In the genomic region with DNA sequence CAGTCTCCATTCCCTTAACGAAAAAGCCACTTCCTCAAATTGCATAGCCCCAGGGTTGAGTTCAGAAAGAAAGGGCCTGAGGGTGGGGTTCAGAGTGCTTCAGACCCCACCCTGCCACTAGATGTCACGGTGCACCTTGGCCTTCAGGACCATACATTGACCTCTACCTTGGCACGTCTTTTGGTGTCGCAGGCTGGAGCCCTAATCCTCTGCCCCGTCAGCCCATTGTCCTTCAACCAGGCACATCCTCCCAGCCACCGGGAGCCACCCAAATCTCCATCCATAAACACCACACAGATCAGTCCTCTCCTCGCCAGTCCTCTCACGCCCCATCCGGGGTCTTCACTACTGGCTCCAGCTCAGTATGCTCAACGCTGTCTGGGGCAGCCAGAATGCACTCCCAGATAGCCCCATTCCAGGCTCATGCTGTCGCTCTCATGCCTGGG, we compare ENCODE assay signal across 8 mouse cellular contexts. TPM values are rescaled to one million over a fixed set of nuclear protein-coding genes. Genes with fewer than 3 reads are reported as not detected.
DNase-seq lines count a peak whose midpoint lies in the region; ATAC-seq and TF ChIP-seq lines count a peak whose summit lies in the region.

No protein-coding gene starts in this region.

- no peaks in the 10 kb centered on the region for H3K9me3 ChIP-seq in hindbrain, embryonic 11.5 days (ENCODE audit: control insufficient read depth, low read length)
- H3K9me3 ChIP-seq in stomach, embryonic 15.5 days = no peaks in the 10 kb centered on the region

- H3K36me3 ChIP-seq in kidney, adult 2 months (ENCODE audit: control insufficient read depth, insufficient read depth, low read length) = no peaks in the 10 kb centered on the region
- no peaks in the 10 kb centered on the region for H3K36me3 ChIP-seq in hindbrain, embryonic 11.5 days (ENCODE audit: control insufficient read depth, insufficient read depth, low read length)
- H3K36me3 ChIP-seq in stomach, embryonic 15.5 days = no peaks in the 10 kb centered on the region

- DNase-seq in kidney, adult 2 months = no peak
- no peak for DNase-seq in kidney, adult 11 months
- peak; percentile 29 for DNase-seq in MEL-GATA-1-ER (ENCODE audit: extremely low read depth, low read depth)
- no peak for DNase-seq in hindbrain, embryonic 11.5 days (ENCODE audit: low spot score)
- peak; percentile 28 for DNase-seq in lung, postnatal 25 days (ENCODE audit: low spot score)
- DNase-seq in right cerebral cortex, adult 18-20 months = no peak
- no peak for DNase-seq in embryo, embryonic 10.5 days (ENCODE audit: low spot score)

- no peaks in the 10 kb centered on the region; the same call in 1 of the 2 replicates for H3K4me1 ChIP-seq in kidney, adult 2 months (ENCODE audit: control insufficient read depth, insufficient read depth, low read length)
- 0 out of 2 replicates have a peak, but pooled peaks cover 2% of the 10 kb centered on the region for H3K4me1 ChIP-seq in hindbrain, embryonic 11.5 days (replicated peaks; ENCODE audit: control insufficient read depth, insufficient read depth, low read length)
- peaks cover 13% of the 10 kb centered on the region for H3K4me1 ChIP-seq in stomach, embryonic 15.5 days

- WGBS in kidney, adult 2 months = 22% methylated on average over 11 of the region's 11 CpGs
- 22% methylated on average over 11 of the region's 11 CpGs for WGBS in hindbrain, embryonic 11.5 days
- WGBS in stomach, embryonic 15.5 days = 13% methylated on average over 11 of the region's 11 CpGs

- TF ChIP-seq POLR2A in kidney, adult 2 months (IDR thresholded peaks at IDR 0.05; ENCODE audit: low read depth, low read length) = no peak

- H3K27ac ChIP-seq in kidney, adult 2 months (ENCODE audit: insufficient read depth, low read depth, low read length) = no peak overlapping the region
- no peak overlapping the region for H3K27ac ChIP-seq in hindbrain, embryonic 11.5 days (ENCODE audit: low read depth, low read length)
- no peak overlapping the region for H3K27ac ChIP-seq in stomach, embryonic 15.5 days

- no peak overlapping the region for H3K9ac ChIP-seq in hindbrain, embryonic 11.5 days (ENCODE audit: low read depth, low read length)
- no peak overlapping the region for H3K9ac ChIP-seq in stomach, embryonic 15.5 days

- H3K4me3 ChIP-seq in kidney, adult 2 months (ENCODE audit: insufficient read depth, low read depth, low read length) = no peak overlapping the region
- peak overlapping the region; percentile 26 for H3K4me3 ChIP-seq in hindbrain, embryonic 11.5 days (ENCODE audit: low read depth, low read length)
- H3K4me3 ChIP-seq in stomach, embryonic 15.5 days (replicated peaks) = no peak overlapping the region

- 0 out of 2 replicates have a peak, but pooled peaks have one; percentile 3 for TF ChIP-seq CTCF in kidney, adult 2 months (conservative IDR thresholded peaks at IDR 0.05; ENCODE audit: insufficient read depth, insufficient read length, low read depth, low read length)

- no peaks in the 10 kb centered on the region for H3K27me3 ChIP-seq in kidney, adult 2 months (replicated peaks; ENCODE audit: control insufficient read depth, insufficient read depth, low read length)
- peaks cover 13% of the 10 kb centered on the region for H3K27me3 ChIP-seq in hindbrain, embryonic 11.5 days (ENCODE audit: control insufficient read depth, insufficient read depth, low read length)
- peaks cover 18% of the 10 kb centered on the region for H3K27me3 ChIP-seq in stomach, embryonic 15.5 days (replicated peaks)

- ATAC-seq in hindbrain, embryonic 11.5 days (ENCODE audit: low FRiP score) = peak; percentile 22; the same call in 1 of the 2 replicates
- ATAC-seq in stomach, embryonic 15.5 days (ENCODE audit: insufficient read depth, low FRiP score, low read depth) = no peak

- peak overlapping the region; percentile 71 for H3K4me2 ChIP-seq in hindbrain, embryonic 11.5 days (replicated peaks; ENCODE audit: low read depth, low read length)
- peak overlapping the region; percentile 73 for H3K4me2 ChIP-seq in stomach, embryonic 15.5 days

RNA-seq across cellular contexts. Expression of gene Padi2, which starts 0.7 kb away (rescaled TPM):
- polyA plus RNA-seq in kidney, adult 2 months (2012; rRNA removed) = 4.9 and 5.1 TPM in 2 replicates
- polyA plus RNA-seq in hindbrain, embryonic 11.5 days (2014; fragmentation: Nextera tagmentation; extraction: Ambion mirVana) = 1.2 and 2.4 TPM in 2 replicates
- polyA plus RNA-seq in stomach, embryonic 15.5 days (2015; fragmentation: Nextera tagmentation; extraction: Ambion mirVana) = 2.7 and 3.0 TPM in 2 replicates

RNA-seq across cellular contexts. Expression of gene Sdhb, which starts 55.6 kb away (rescaled TPM):
- 655 and 703 TPM in 2 replicates for polyA plus RNA-seq in kidney, adult 2 months (2012; rRNA removed)
- polyA plus RNA-seq in hindbrain, embryonic 11.5 days (2014; fragmentation: Nextera tagmentation; extraction: Ambion mirVana) = 413 and 428 TPM in 2 replicates
- polyA plus RNA-seq in stomach, embryonic 15.5 days (2015; fragmentation: Nextera tagmentation; extraction: Ambion mirVana) = 419 and 423 TPM in 2 replicates

RNA-seq across cellular contexts. Expression of gene Padi1, which starts 59.9 kb away (rescaled TPM):
- polyA plus RNA-seq in kidney, adult 2 months (2012; rRNA removed) = 0.13 and 0.23 TPM in 2 replicates
- polyA plus RNA-seq in hindbrain, embryonic 11.5 days (2014; fragmentation: Nextera tagmentation; extraction: Ambion mirVana) = 0.05 and 0.08 TPM in 2 replicates
- 0.19 and 0.23 TPM in 2 replicates for polyA plus RNA-seq in stomach, embryonic 15.5 days (2015; fragmentation: Nextera tagmentation; extraction: Ambion mirVana)

Comparison
In these comparisons a context has a peak if more than half of its experiments do, and no peak if none do; other contexts are left out.
1. DNase-seq: peak in MEL-GATA-1-ER (single experiment) and lung, postnatal 25 days (single experiment); none in kidney, adult 2 months (single experiment), kidney, adult 11 months (single experiment), hindbrain, embryonic 11.5 days (single experiment), right cerebral cortex, adult 18-20 months (single experiment) and embryo, embryonic 10.5 days (single experiment).